19 mouse cellular contexts compared by ENCODE assay signal in genomic region chr5:150367027-150367426, GRCm38 (mm10).
DNase-seq lines count a peak whose midpoint lies in the region; ATAC-seq and TF ChIP-seq lines count a peak whose summit lies in the region.
"Had no signal": no experiment of that assay in that cellular context is flagged by ENCODE, and none has a peak within 500 bp of the region (broad histone marks: within the 10 kb centered on the region; RNA-seq: fewer than 3 reads in every experiment).

No protein-coding gene starts in this region.

- H3K27me3 ChIP-seq in forebrain, postnatal 0 days (ENCODE audit: insufficient read depth, low read length) = no peaks in the 10 kb centered on the region
- no peaks in the 10 kb centered on the region for H3K27me3 ChIP-seq in forebrain, embryonic 14.5 days (replicated peaks; ENCODE audit: control insufficient read depth, insufficient read depth, low read length)
- H3K27me3 ChIP-seq in liver, embryonic 14.5 days (ENCODE audit: control insufficient read depth, insufficient read depth, low read length) = no peaks in the 10 kb centered on the region
- no peaks in the 10 kb centered on the region for H3K27me3 ChIP-seq in liver, embryonic 12.5 days (replicated peaks)
- H3K27me3 ChIP-seq in kidney, embryonic 14.5 days (ENCODE audit: control insufficient read depth, insufficient read depth, low read length) = no peaks in the 10 kb centered on the region
- H3K27me3 ChIP-seq: forebrain, embryonic 15.5 days; liver, embryonic 13.5 days had no signal

- ATAC-seq in forebrain, postnatal 0 days = no peak
- ATAC-seq in forebrain, embryonic 14.5 days = no peak
- no peak for ATAC-seq in liver, embryonic 14.5 days (ENCODE audit: insufficient read depth)
- no peak for ATAC-seq in liver, embryonic 12.5 days
- no peak for ATAC-seq in kidney, embryonic 14.5 days (ENCODE audit: low FRiP score, low TSS enrichment)
- ATAC-seq: forebrain, embryonic 15.5 days had no signal

- H3K4me1 ChIP-seq in forebrain, postnatal 0 days (ENCODE audit: insufficient read depth) = no peaks in the 10 kb centered on the region
- no peaks in the 10 kb centered on the region for H3K4me1 ChIP-seq in forebrain, embryonic 14.5 days (ENCODE audit: control insufficient read depth, insufficient read depth, low read length)
- H3K4me1 ChIP-seq in liver, embryonic 14.5 days (replicated peaks; ENCODE audit: control insufficient read depth in 2 of 2, insufficient read depth in 2 of 2, low read length in 1 of 2) = no peaks in the 10 kb centered on the region
- H3K4me1 ChIP-seq in liver, embryonic 12.5 days = 0 out of 2 replicates have a peak, but pooled peaks cover 4% of the 10 kb centered on the region
- H3K4me1 ChIP-seq in kidney, embryonic 14.5 days (ENCODE audit: control insufficient read depth, insufficient read depth, low read length) = no peaks in the 10 kb centered on the region
- H3K4me1 ChIP-seq: forebrain, embryonic 15.5 days had no signal

- DNase-seq in forebrain, postnatal 0 days = no peak
- DNase-seq in forebrain, embryonic 14.5 days (ENCODE audit: low spot score) = no peak
- no peak for DNase-seq in liver, embryonic 14.5 days (ENCODE audit: low read depth in 3 of 3, low spot score in 3 of 3)
- DNase-seq in ES-CJ7 (ENCODE audit: low read depth, low spot score) = peak; percentile 59
- DNase-seq in naive thymus-derived CD4-positive, alpha-beta T cell, adult 2 months (ENCODE audit: low read depth) = peak; percentile 15
- DNase-seq in T-cell, adult 2 months (ENCODE audit: low spot score) = no peak
- DNase-seq: adrenal gland, postnatal 25 days; cerebellum, postnatal 25 days; gastrocnemius, postnatal 10 days; heart, postnatal 4 days; kidney, postnatal 14 days; left cerebral cortex, postnatal 4 days; liver, embryonic 13.5 days; lung, postnatal 36 days; right cerebral cortex, postnatal 14 days had no signal

- no peak overlapping the region for H3K4me3 ChIP-seq in forebrain, postnatal 0 days (ENCODE audit: low read depth, low read length)
- no peak overlapping the region for H3K4me3 ChIP-seq in forebrain, embryonic 14.5 days (ENCODE audit: low read depth, low read length)
- no peak overlapping the region for H3K4me3 ChIP-seq in liver, embryonic 14.5 days (ENCODE audit: insufficient read depth in 1 of 2, low read depth in 2 of 2, low read length in 2 of 2)
- no peak overlapping the region for H3K4me3 ChIP-seq in liver, embryonic 12.5 days
- no peak overlapping the region for H3K4me3 ChIP-seq in kidney, embryonic 14.5 days (ENCODE audit: low read length)
- H3K4me3 ChIP-seq: forebrain, embryonic 15.5 days; liver, embryonic 13.5 days had no signal

- peaks cover 31% of the 10 kb centered on the region for H3K36me3 ChIP-seq in forebrain, postnatal 0 days (ENCODE audit: insufficient read depth)
- no peaks in the 10 kb centered on the region for H3K36me3 ChIP-seq in forebrain, embryonic 14.5 days (ENCODE audit: control insufficient read depth, insufficient read depth, low read length)
- no peaks in the 10 kb centered on the region for H3K36me3 ChIP-seq in liver, embryonic 14.5 days (replicated peaks; ENCODE audit: control insufficient read depth, insufficient read depth, low read depth)
- no peaks in the 10 kb centered on the region for H3K36me3 ChIP-seq in liver, embryonic 12.5 days
- no peaks in the 10 kb centered on the region for H3K36me3 ChIP-seq in kidney, embryonic 14.5 days (ENCODE audit: control insufficient read depth, insufficient read depth, low read length)
- H3K36me3 ChIP-seq: liver, embryonic 13.5 days had no signal

- H3K4me2 ChIP-seq in forebrain, postnatal 0 days (ENCODE audit: low read depth) = no peak overlapping the region
- H3K4me2 ChIP-seq in forebrain, embryonic 14.5 days (ENCODE audit: low read length) = no peak overlapping the region
- H3K4me2 ChIP-seq in liver, embryonic 14.5 days (ENCODE audit: low read depth) = no peak overlapping the region
- no peak overlapping the region for H3K4me2 ChIP-seq in liver, embryonic 12.5 days
- H3K4me2 ChIP-seq in kidney, embryonic 14.5 days (replicated peaks; ENCODE audit: low read depth, low read length) = no peak overlapping the region
- H3K4me2 ChIP-seq: forebrain, embryonic 15.5 days; liver, embryonic 13.5 days; midbrain, embryonic 11.5 days had no signal

- peak; percentile 34; the same call in 1 of the 2 replicates for TF ChIP-seq CTCF in forebrain, postnatal 0 days (IDR thresholded peaks at IDR 0.05; ENCODE audit: low read depth)
- TF ChIP-seq CTCF in liver, embryonic 14.5 days (IDR thresholded peaks at IDR 0.05; ENCODE audit: low read depth) = peak; percentile 47

- no peak for TF ChIP-seq EP300 in liver, embryonic 14.5 days (IDR thresholded peaks at IDR 0.05; ENCODE audit: low read depth)

- no peak overlapping the region for H3K9ac ChIP-seq in forebrain, postnatal 0 days
- no peak overlapping the region for H3K9ac ChIP-seq in forebrain, embryonic 14.5 days (ENCODE audit: low read length)
- H3K9ac ChIP-seq in liver, embryonic 14.5 days (replicated peaks) = no peak overlapping the region
- H3K9ac ChIP-seq in liver, embryonic 12.5 days = no peak overlapping the region
- H3K9ac ChIP-seq in kidney, embryonic 14.5 days (ENCODE audit: low read depth, low read length) = no peak overlapping the region
- H3K9ac ChIP-seq: forebrain, embryonic 15.5 days; liver, embryonic 13.5 days had no signal

- H3K9me3 ChIP-seq in forebrain, postnatal 0 days (ENCODE audit: low read length) = peaks cover 6% of the 10 kb centered on the region; the same call in 1 of the 2 replicates
- H3K9me3 ChIP-seq in forebrain, embryonic 14.5 days (replicated peaks; ENCODE audit: control insufficient read depth, low read length) = no peaks in the 10 kb centered on the region
- H3K9me3 ChIP-seq in liver, embryonic 14.5 days (ENCODE audit: control insufficient read depth, low read length) = no peaks in the 10 kb centered on the region; the same call in 1 of the 2 replicates
- no peaks in the 10 kb centered on the region; the same call in 1 of the 2 replicates for H3K9me3 ChIP-seq in liver, embryonic 12.5 days (replicated peaks)
- H3K9me3 ChIP-seq in kidney, embryonic 14.5 days (ENCODE audit: control insufficient read depth, low read length) = peaks cover 5% of the 10 kb centered on the region; the same call in 1 of the 2 replicates
- H3K9me3 ChIP-seq: forebrain, embryonic 15.5 days; liver, embryonic 13.5 days had no signal

- 82% methylated on average over 4 of the region's 4 CpGs for whole genome bisulfite sequencing in forebrain, postnatal 0 days
- 91% methylated on average over 4 of the region's 4 CpGs for WGBS in forebrain, embryonic 14.5 days
- WGBS in liver, embryonic 14.5 days (ENCODE audit: insufficient replicate concordance) = 65% methylated on average over 4 of the region's 4 CpGs
- 73% methylated on average over 4 of the region's 4 CpGs for WGBS in liver, embryonic 12.5 days (ENCODE audit: insufficient replicate concordance)
- WGBS in kidney, embryonic 14.5 days = 91% methylated on average over 4 of the region's 4 CpGs

- H3K27ac ChIP-seq in forebrain, postnatal 0 days (ENCODE audit: low read depth, low read length) = no peak overlapping the region
- H3K27ac ChIP-seq in forebrain, embryonic 14.5 days (ENCODE audit: low read depth, low read length) = no peak overlapping the region
- no peak overlapping the region for H3K27ac ChIP-seq in liver, embryonic 14.5 days
- H3K27ac ChIP-seq in liver, embryonic 12.5 days = no peak overlapping the region
- no peak overlapping the region for H3K27ac ChIP-seq in kidney, embryonic 14.5 days (ENCODE audit: low read depth, low read length)
- H3K27ac ChIP-seq: forebrain, embryonic 15.5 days; liver, embryonic 13.5 days had no signal

Comparison
In these comparisons a context has a peak if more than half of its experiments do, and no peak if none do; other contexts are left out.
1. DNase-seq: peak in ES-CJ7 (single experiment) and naive thymus-derived CD4-positive, alpha-beta T cell, adult 2 months (single experiment); none in forebrain, postnatal 0 days (single experiment), forebrain, embryonic 14.5 days (single experiment), liver, embryonic 14.5 days (0 of 3) and T-cell, adult 2 months (single experiment).